Mouse (Mus musculus) megakaryocyte-erythroid progenitor cell, adult 5-6 weeks (primary cell): Measurements from ENCODE around the gene Mast4. TPM values are rescaled to one million over a fixed set of nuclear protein-coding genes. Genes with fewer than 3 reads are reported as not detected.

Source experiments
- ATAC-seq: replicated peaks from 2 replicates; pipeline ENCODE4 v1.8.0; 2016; ENCODE audit warnings: mild to moderate bottlenecking, inconsistent platforms; ENCODE audit not compliant: severe bottlenecking, poor library complexity, low FRiP score, low TSS enrichment
- total RNA-seq, 2 experiments: library from RNA; stranded (forward) in 1 of 2; stranded (reverse) in 1 of 2; fragments of 200-1000, 215-1000 nt in 1 of 2; fragments of >200 nt in 1 of 2; fragmentation: Nextera tagmentation in 1 of 2; gene quantifications; 2 replicates each; pipeline ENCODE4 v1.2.3; 2014 to 2017

Mast4 gene
- total RNA-seq, 2 experiments from 2014 or later: 10.9 to 40.9 TPM

- ATAC-seq: no peak
Measured at GRCm38 (mm10) chr13:102888895-102889490, 445.3 kb downstream of the Mast4 start.

GRCm38 (mm10) chr13:102888211-102888610 lies 446.1 kb downstream of the Mast4 start:
- no peak for ATAC-seq

- ATAC-seq: no peak
Measured at GRCm38 (mm10) chr13:102887534-102887933, 446.8 kb downstream of the Mast4 start.

GRCm38 (mm10) chr13:102886788-102887187 lies 447.5 kb downstream of the Mast4 start:
- ATAC-seq: no peak

GRCm38 (mm10) chr13:102886147-102886546 lies 448.1 kb downstream of the Mast4 start:
- ATAC-seq: no peak

GRCm38 (mm10) chr13:102880381-102881076 lies 453.8 kb downstream of the Mast4 start:
- ATAC-seq: no peak

GRCm38 (mm10) chr13:102878631-102879030 lies 455.7 kb downstream of the Mast4 start:
- ATAC-seq: no peak

- ATAC-seq: no peak
Measured at GRCm38 (mm10) chr13:102877766-102878325, 456.5 kb downstream of the Mast4 start.

GRCm38 (mm10) chr13:102877154-102877553 lies 457.1 kb downstream of the Mast4 start:
- no peak for ATAC-seq

GRCm38 (mm10) chr13:102875520-102875919 lies 458.8 kb downstream of the Mast4 start:
- no peak for ATAC-seq

GRCm38 (mm10) chr13:102875144-102875476 lies 459.2 kb downstream of the Mast4 start:
- ATAC-seq: no peak

- no peak for ATAC-seq
Measured at GRCm38 (mm10) chr13:102874465-102875143, 459.7 kb downstream of the Mast4 start.

GRCm38 (mm10) chr13:102873412-102874016 lies 460.8 kb downstream of the Mast4 start:
- ATAC-seq: no peak

GRCm38 (mm10) chr13:102871380-102872104 lies 462.8 kb downstream of the Mast4 start:
- ATAC-seq: no peak

- ATAC-seq: no peak
Measured at GRCm38 (mm10) chr13:102869541-102869940, 464.8 kb downstream of the Mast4 start.

- ATAC-seq: peak; percentile 82
Measured at GRCm38 (mm10) chr13:102866816-102867215, 467.5 kb downstream of the Mast4 start.

GRCm38 (mm10) chr13:102865971-102866724 lies 468.1 kb downstream of the Mast4 start:
- ATAC-seq: peak; percentile 40; the same call in 1 of the 2 replicates

GRCm38 (mm10) chr13:102865494-102865893 lies 468.8 kb downstream of the Mast4 start:
- ATAC-seq: 0 out of 2 replicates have a peak, but pooled peaks have one; percentile 1

- no peak for ATAC-seq
Measured at GRCm38 (mm10) chr13:102864840-102865239, 469.5 kb downstream of the Mast4 start.
